Mouse (Mus musculus): ENCODE measurements around the gene Lmntd1.

Lmntd1 gene

DNA sequence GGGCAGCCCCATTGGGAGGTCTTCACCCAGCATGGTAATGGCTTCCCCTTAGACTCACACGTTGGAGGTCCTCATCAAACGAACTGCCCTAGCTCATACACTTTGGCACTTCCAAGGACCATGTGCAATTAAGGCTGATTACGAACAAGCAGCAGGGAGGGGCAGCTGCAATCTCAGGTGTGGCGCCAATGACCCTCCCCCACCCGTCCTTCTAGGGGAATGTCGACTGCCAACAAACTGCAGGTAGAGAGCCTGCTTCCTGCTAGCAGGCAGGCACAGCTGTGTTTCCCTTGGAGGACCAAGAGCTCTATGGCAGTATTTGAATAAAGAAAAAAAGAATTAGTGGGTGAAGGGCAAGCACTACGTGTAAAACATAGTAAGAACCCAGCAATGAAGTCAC is 289.6 kb downstream of the Lmntd1 start:
- in situ Hi-C loops (cut with MboI; ENCODE audit: unreplicated experiment in 2 of 2), result no loop called here

DNA sequence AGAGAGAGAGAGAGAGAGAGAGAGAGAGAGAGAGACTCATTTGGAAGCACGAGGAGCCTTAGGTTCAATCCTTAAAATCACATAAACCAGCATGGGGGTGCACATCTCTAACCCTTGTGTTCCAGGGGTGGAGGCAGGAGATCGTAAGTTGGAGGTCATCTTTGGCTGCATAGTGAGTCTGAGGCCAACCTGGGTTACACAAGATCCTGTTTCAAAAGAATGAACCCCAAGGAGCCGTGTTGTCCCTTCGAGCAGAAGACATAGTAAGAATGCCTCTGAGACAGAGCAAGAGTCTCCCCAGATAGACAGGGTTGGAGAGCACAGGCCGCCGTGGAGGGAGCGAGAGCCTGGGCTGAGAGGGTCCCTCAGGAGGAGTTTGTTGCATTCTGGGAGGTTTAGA is 291.9 kb downstream of the Lmntd1 start:
- in situ Hi-C loops (cut with MboI; ENCODE audit: unreplicated experiment in 2 of 2), result no loop called here

DNA sequence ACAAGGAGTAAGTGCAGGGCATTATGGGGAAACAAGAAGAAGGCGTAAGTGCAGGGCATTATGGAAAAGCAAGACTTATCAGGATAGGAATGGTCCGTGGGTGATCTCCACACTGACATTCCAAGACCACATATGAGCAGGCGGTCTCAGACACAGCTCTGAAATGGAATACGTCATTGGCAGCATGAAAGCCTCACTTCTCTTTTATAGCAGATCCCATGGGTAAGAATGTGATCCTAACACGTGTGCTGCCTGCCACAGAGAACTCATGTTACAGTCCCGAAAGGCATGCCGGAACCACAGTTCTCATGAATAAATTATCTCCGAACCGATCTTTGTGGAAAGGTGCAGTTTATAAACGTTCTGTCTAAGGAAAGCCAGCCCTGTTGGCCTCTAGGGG is 294.0 kb downstream of the Lmntd1 start:
- in situ Hi-C loops (cut with MboI; ENCODE audit: unreplicated experiment in 2 of 2), result no loop called here

Data from v-Abl transformed pro-B cells (cell line).